Mouse (Mus musculus) liver, embryonic 12.5 days (tissue): ENCODE data around the gene Micu2. TPM values are rescaled to one million over a fixed set of nuclear protein-coding genes. Genes with fewer than 3 reads are reported as not detected.

ENCODE experiments used
- ATAC-seq: fragments of 200-750 bp; cut with Nextera tagmentation; 2 replicates; pipeline ENCODE4 v1.8.0; 2017; ENCODE audit warnings: moderate number of reproducible peaks, mild to moderate bottlenecking, moderate library complexity
- H3K27ac ChIP-seq: fragments of 300-500 bp; sonication (generic); 2 replicates; pipeline ENCODE4 v1.5.1; 2016; ENCODE audit warnings: mild to moderate bottlenecking
- H3K27me3 ChIP-seq: fragments of 300-500 bp; sonication (generic); replicated peaks from 2 replicates; pipeline ENCODE4 v1.6.1; 2016; ENCODE audit warnings: mild to moderate bottlenecking, moderate library complexity
- H3K36me3 ChIP-seq: fragments of 300-500 bp; sonication (generic); 2 replicates; pipeline ENCODE4 v1.6.1; 2016; ENCODE audit warnings: mild to moderate bottlenecking, moderate library complexity
- H3K4me1 ChIP-seq: fragments of 300-500 bp; sonication (generic); 2 replicates; pipeline ENCODE4 v1.6.1; 2016
- H3K4me2 ChIP-seq: fragments of 300-500 bp; sonication (generic); 2 replicates; pipeline ENCODE4 v1.6.1; 2016; ENCODE audit warnings: mild to moderate bottlenecking, moderate library complexity
- H3K4me3 ChIP-seq: fragments of 300-500 bp; sonication (generic); 2 replicates; pipeline ENCODE4 v1.5.1; 2016; ENCODE audit warnings: mild to moderate bottlenecking, moderate library complexity
- H3K9ac ChIP-seq: fragments of 300-500 bp; sonication (generic); 2 replicates; pipeline ENCODE4 v1.6.1; 2016; ENCODE audit warnings: mild to moderate bottlenecking, moderate library complexity
- H3K9me3 ChIP-seq: fragments of 300-500 bp; sonication (generic); replicated peaks from 2 replicates; pipeline ENCODE4 v1.6.1; 2016; ENCODE audit warnings: mild to moderate bottlenecking, moderate library complexity
- WGBS: fragments of 180-500 bp; shearing (Covaris S2); methylation state at CpG from one replicate; pipeline ENCODE4 v1.1.7; 2016; ENCODE audit not compliant: insufficient replicate concordance; 5-methylcytosine and 5-hydroxymethylcytosine counted together
- polyA plus RNA-seq: library from polyadenylated mRNA; unstranded; fragments of >200 nt; fragmentation: Nextera tagmentation; extraction: Ambion mirVana; gene quantifications from 2 replicates; pipeline ENCODE4 v1.2.1, GENCODE M21; 2016

Gene Micu2
- 49.9 and 51.5 TPM in 2 replicates for polyA plus RNA-seq

GRCm38 (mm10) chr14:57998526-57999401 is at the start of gene Micu2:
Gene Micu2, minus strand, starts transcription at chr14:57999262.
- Histone ChIP-seq H3K4me1 (peaks cover 32% of the 10 kb centered on the region), H3K4me3 (peak within 1 kb of the TSS; percentile 99), H3K9me3 (0 out of 2 replicates have a peak, but pooled peaks cover 6% of the 10 kb centered on the region), H3K9ac (peak within 1 kb of the TSS; percentile 93), H3K27me3 (no peaks in the 10 kb centered on the region), H3K27ac (peak within 1 kb of the TSS; percentile 86), H3K4me2 (peak within 1 kb of the TSS; percentile 92), H3K36me3 (no peaks in the 10 kb centered on the region; the same call in 1 of the 2 replicates)
- WGBS, result 2% methylated on average over 76 of the region's 76 CpGs
- ATAC-seq, result peak; percentile 89

GRCm38 (mm10) chr14:58046639-58047284 is 47.7 kb upstream of the Micu2 start:
- no peaks in the 10 kb centered on the region for H3K27me3 ChIP-seq
- no peak overlapping the region for H3K4me2 ChIP-seq
- no peaks in the 10 kb centered on the region for H3K4me1 ChIP-seq
- H3K9me3 ChIP-seq, result no peaks in the 10 kb centered on the region
- H3K27ac ChIP-seq, result no peak overlapping the region
- no peak for ATAC-seq
- no peaks in the 10 kb centered on the region for H3K36me3 ChIP-seq
- no peak overlapping the region for H3K9ac ChIP-seq
- 45% methylated on average over 4 of the region's 4 CpGs for WGBS
- no peak overlapping the region for H3K4me3 ChIP-seq

- Histone ChIP-seq H3K27ac (no peak overlapping the region), H3K4me3 (no peak overlapping the region), H3K27me3 (no peaks in the 10 kb centered on the region), H3K4me1 (no peaks in the 10 kb centered on the region), H3K36me3 (no peaks in the 10 kb centered on the region), H3K9ac (no peak overlapping the region), H3K9me3 (no peaks in the 10 kb centered on the region), H3K4me2 (no peak overlapping the region)
- 43% methylated on average over 6 of the region's 6 CpGs for WGBS
- ATAC-seq, result no peak
Measured at GRCm38 (mm10) chr14:58036174-58036573, 37.1 kb upstream of the Micu2 start.

- WGBS, result 11% methylated on average over 8 of the region's 8 CpGs
- Histone ChIP-seq H3K36me3 (no peaks in the 10 kb centered on the region), H3K4me2 (no peak overlapping the region), H3K27ac (no peak overlapping the region), H3K4me3 (no peak overlapping the region), H3K9me3 (no peaks in the 10 kb centered on the region), H3K27me3 (no peaks in the 10 kb centered on the region), H3K9ac (no peak overlapping the region), H3K4me1 (no peaks in the 10 kb centered on the region)
- no peak for ATAC-seq
Measured at GRCm38 (mm10) chr14:58034567-58034966, 35.5 kb upstream of the Micu2 start.

- no peak overlapping the region for H3K4me3 ChIP-seq
- H3K4me1 ChIP-seq, result no peaks in the 10 kb centered on the region
- no peak overlapping the region for H3K4me2 ChIP-seq
- 35% methylated on average over 2 of the region's 2 CpGs for WGBS
- no peak overlapping the region for H3K9ac ChIP-seq
- no peaks in the 10 kb centered on the region for H3K36me3 ChIP-seq
- ATAC-seq, result no peak
- no peaks in the 10 kb centered on the region for H3K9me3 ChIP-seq
- H3K27ac ChIP-seq, result no peak overlapping the region
- no peaks in the 10 kb centered on the region for H3K27me3 ChIP-seq
Measured at GRCm38 (mm10) chr14:58018869-58019268, 19.8 kb upstream of the Micu2 start.

GRCm38 (mm10) chr14:58003852-58004251 is 4.8 kb upstream of the Micu2 start:
- H3K9ac ChIP-seq, result no peak overlapping the region
- H3K27ac ChIP-seq, result no peak overlapping the region
- WGBS, result 70% methylated on average over 6 of the region's 6 CpGs
- ATAC-seq, result no peak
- no peaks in the 10 kb centered on the region for H3K36me3 ChIP-seq
- H3K27me3 ChIP-seq, result peaks cover 7% of the 10 kb centered on the region; the same call in 1 of the 2 replicates
- no peak overlapping the region for H3K4me3 ChIP-seq
- H3K4me2 ChIP-seq, result no peak overlapping the region
- H3K9me3 ChIP-seq, result 0 out of 2 replicates have a peak, but pooled peaks cover 6% of the 10 kb centered on the region
- peaks cover 5% of the 10 kb centered on the region for H3K4me1 ChIP-seq

GRCm38 (mm10) chr14:58002161-58002560 is 3.1 kb upstream of the Micu2 start:
- WGBS, result 74% methylated on average over 1 of the region's 1 CpGs
- Histone ChIP-seq H3K9me3 (0 out of 2 replicates have a peak, but pooled peaks cover 6% of the 10 kb centered on the region), H3K4me1 (peaks cover 20% of the 10 kb centered on the region), H3K9ac (no peak overlapping the region), H3K4me3 (no peak overlapping the region), H3K36me3 (no peaks in the 10 kb centered on the region), H3K4me2 (no peak overlapping the region), H3K27ac (no peak overlapping the region), H3K27me3 (peaks cover 4% of the 10 kb centered on the region; the same call in 1 of the 2 replicates)
- no peak for ATAC-seq

- WGBS, result 30% methylated on average over 5 of the region's 5 CpGs
- Histone ChIP-seq H3K4me3 (peak overlapping the region; percentile 99), H3K36me3 (no peaks in the 10 kb centered on the region; the same call in 1 of the 2 replicates), H3K9ac (peak overlapping the region; percentile 93; the same call in 1 of the 2 replicates), H3K4me2 (peak overlapping the region; percentile 92), H3K9me3 (0 out of 2 replicates have a peak, but pooled peaks cover 6% of the 10 kb centered on the region), H3K27ac (peak overlapping the region; percentile 86; the same call in 1 of the 2 replicates), H3K4me1 (peaks cover 32% of the 10 kb centered on the region), H3K27me3 (no peaks in the 10 kb centered on the region)
- no peak; the same call in 1 of the 2 replicates for ATAC-seq
Measured at GRCm38 (mm10) chr14:57999402-57999734, 306 bp upstream of the Micu2 start.

- H3K4me1 ChIP-seq, result peaks cover 32% of the 10 kb centered on the region
- H3K4me3 ChIP-seq, result no peak overlapping the region
- H3K9me3 ChIP-seq, result peaks cover 11% of the 10 kb centered on the region
- H3K27ac ChIP-seq, result no peak overlapping the region
- H3K36me3 ChIP-seq, result peaks cover 10% of the 10 kb centered on the region
- 40% methylated on average over 1 of the region's 1 CpGs for WGBS
- no peak for ATAC-seq
- no peaks in the 10 kb centered on the region for H3K27me3 ChIP-seq
- no peak overlapping the region for H3K9ac ChIP-seq
- H3K4me2 ChIP-seq, result peak overlapping the region; percentile 8; the same call in 1 of the 2 replicates
Measured at GRCm38 (mm10) chr14:57997431-57997830, 1.6 kb downstream of the Micu2 start.

GRCm38 (mm10) chr14:57996210-57996609 is 2.9 kb downstream of the Micu2 start:
- peaks cover 11% of the 10 kb centered on the region for H3K9me3 ChIP-seq
- H3K27me3 ChIP-seq, result no peaks in the 10 kb centered on the region
- H3K9ac ChIP-seq, result no peak overlapping the region
- H3K36me3 ChIP-seq, result peaks cover 22% of the 10 kb centered on the region
- peaks cover 32% of the 10 kb centered on the region for H3K4me1 ChIP-seq
- WGBS, result 86% methylated on average over 3 of the region's 3 CpGs
- H3K27ac ChIP-seq, result no peak overlapping the region
- no peak overlapping the region for H3K4me3 ChIP-seq
- H3K4me2 ChIP-seq, result no peak overlapping the region
- no peak for ATAC-seq

GRCm38 (mm10) chr14:57991761-57992160 is 7.3 kb downstream of the Micu2 start:
- Histone ChIP-seq H3K27me3 (no peaks in the 10 kb centered on the region), H3K4me3 (no peak overlapping the region), H3K27ac (no peak overlapping the region), H3K9ac (no peak overlapping the region), H3K4me1 (peaks cover 8% of the 10 kb centered on the region), H3K36me3 (peaks cover 53% of the 10 kb centered on the region), H3K9me3 (peaks cover 10% of the 10 kb centered on the region), H3K4me2 (no peak overlapping the region)
- no peak for ATAC-seq

- no peak for ATAC-seq
- WGBS, result 82% methylated on average over 2 of the region's 2 CpGs
- peaks cover 53% of the 10 kb centered on the region for H3K36me3 ChIP-seq
Measured at GRCm38 (mm10) chr14:57989162-57989561, 9.9 kb downstream of the Micu2 start.

More at GRCm38 (mm10) chr14:57989162-57989561, 9.9 kb downstream of the Micu2 start:
- no peak overlapping the region for H3K4me3 ChIP-seq
- no peaks in the 10 kb centered on the region for H3K27me3 ChIP-seq
- no peaks in the 10 kb centered on the region for H3K4me1 ChIP-seq
- peaks cover 10% of the 10 kb centered on the region for H3K9me3 ChIP-seq
- no peak overlapping the region for H3K4me2 ChIP-seq
- H3K9ac ChIP-seq, result no peak overlapping the region
- H3K27ac ChIP-seq, result no peak overlapping the region
